Mouse (Mus musculus): ENCODE results near the gene Zc3h4. TPM values are rescaled to one million over a fixed set of nuclear protein-coding genes. Genes with fewer than 3 reads are reported as not detected.

Gene Zc3h4
- polyA plus RNA-seq, 1 experiment from 2014 or later: 20.7 TPM

DNA sequence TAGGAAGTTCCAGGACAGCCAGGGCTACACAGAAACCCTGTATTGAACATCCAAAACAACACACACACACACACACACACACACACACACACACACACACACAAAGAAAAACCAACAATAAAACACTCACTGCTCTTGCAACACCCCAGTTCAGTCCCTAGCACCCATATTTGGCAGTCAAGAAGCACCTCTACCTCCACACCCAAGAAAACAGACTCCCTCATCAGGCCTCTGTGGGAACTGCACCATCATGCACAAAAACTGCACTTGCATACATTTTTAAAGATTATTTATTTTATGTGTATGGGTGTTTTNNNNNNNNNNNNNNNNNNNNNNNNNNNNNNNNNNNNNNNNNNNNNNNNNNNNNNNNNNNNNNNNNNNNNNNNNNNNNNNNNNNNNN lies 40.5 kb downstream of the Zc3h4 start:
- no peak overlapping the region for H3K9ac ChIP-seq (ENCODE audit: low read depth, low read length)
- no peak overlapping the region for H3K27ac ChIP-seq (ENCODE audit: low read depth, low read length)
- no peaks in the 10 kb centered on the region for H3K4me1 ChIP-seq (replicated peaks; ENCODE audit: control insufficient read depth, insufficient read depth, low read length)
- no peak overlapping the region for H3K4me3 ChIP-seq (ENCODE audit: low read depth, low read length)
- H3K9me3 ChIP-seq (ENCODE audit: control insufficient read depth, low read length): no peaks in the 10 kb centered on the region
- no peaks in the 10 kb centered on the region for H3K36me3 ChIP-seq (ENCODE audit: control insufficient read depth, insufficient read depth, low read length)
- no peak for ATAC-seq (ENCODE audit: low FRiP score)
- H3K27me3 ChIP-seq (ENCODE audit: control insufficient read depth, insufficient read depth, low read length): no peaks in the 10 kb centered on the region
- no peak for DNase-seq (ENCODE audit: low spot score)
- H3K4me2 ChIP-seq (replicated peaks; ENCODE audit: low read depth, low read length): no peak overlapping the region

- H3K4me2 ChIP-seq (replicated peaks; ENCODE audit: low read depth, low read length): no peak overlapping the region
- H3K4me3 ChIP-seq (ENCODE audit: low read depth, low read length): no peak overlapping the region
- WGBS: 81% methylated on average over 6 of the region's 6 CpGs
- H3K9me3 ChIP-seq (ENCODE audit: control insufficient read depth, low read length): no peaks in the 10 kb centered on the region
- DNase-seq (ENCODE audit: low spot score) (no peak), ATAC-seq (ENCODE audit: low FRiP score) (no peak)
- no peak overlapping the region for H3K27ac ChIP-seq (ENCODE audit: low read depth, low read length)
- peaks cover 3% of the 10 kb centered on the region; the same call in 1 of the 2 replicates for H3K4me1 ChIP-seq (replicated peaks; ENCODE audit: control insufficient read depth, insufficient read depth, low read length)
- no peak overlapping the region for H3K9ac ChIP-seq (ENCODE audit: low read depth, low read length)
- H3K27me3 ChIP-seq (ENCODE audit: control insufficient read depth, insufficient read depth, low read length): no peaks in the 10 kb centered on the region
- peaks cover 4% of the 10 kb centered on the region; the same call in 1 of the 2 replicates for H3K36me3 ChIP-seq (ENCODE audit: control insufficient read depth, insufficient read depth, low read length)
Measured at GRCm38 (mm10) chr7:16451656-16452055, 50.9 kb downstream of the Zc3h4 start.

GRCm38 (mm10) chr7:16452587-16453073 lies 51.9 kb downstream of the Zc3h4 start, which contains the start of gene Tmem160:
Tmem160 (plus strand) TSS chr7:16452779.
- peak within 1 kb of the TSS; percentile 33; the same call in 1 of the 2 replicates for H3K27ac ChIP-seq (ENCODE audit: low read depth, low read length)
- H3K4me1 ChIP-seq (replicated peaks; ENCODE audit: control insufficient read depth, insufficient read depth, low read length): peaks cover 3% of the 10 kb centered on the region; the same call in 1 of the 2 replicates
- peak; percentile 97 for ATAC-seq (ENCODE audit: low FRiP score)
- peak within 1 kb of the TSS; percentile 48 for H3K9ac ChIP-seq (ENCODE audit: low read depth, low read length)
- H3K4me2 ChIP-seq (replicated peaks; ENCODE audit: low read depth, low read length): peak within 1 kb of the TSS; percentile 87
- 2% methylated on average over 30 of the region's 30 CpGs for WGBS
- H3K9me3 ChIP-seq (ENCODE audit: control insufficient read depth, low read length): no peaks in the 10 kb centered on the region
- peak; percentile 83 for DNase-seq (ENCODE audit: low spot score)
- H3K36me3 ChIP-seq (ENCODE audit: control insufficient read depth, insufficient read depth, low read length): peaks cover 4% of the 10 kb centered on the region; the same call in 1 of the 2 replicates
- H3K27me3 ChIP-seq (ENCODE audit: control insufficient read depth, insufficient read depth, low read length): no peaks in the 10 kb centered on the region
- peak within 1 kb of the TSS; percentile 60 for H3K4me3 ChIP-seq (ENCODE audit: low read depth, low read length)

DNA sequence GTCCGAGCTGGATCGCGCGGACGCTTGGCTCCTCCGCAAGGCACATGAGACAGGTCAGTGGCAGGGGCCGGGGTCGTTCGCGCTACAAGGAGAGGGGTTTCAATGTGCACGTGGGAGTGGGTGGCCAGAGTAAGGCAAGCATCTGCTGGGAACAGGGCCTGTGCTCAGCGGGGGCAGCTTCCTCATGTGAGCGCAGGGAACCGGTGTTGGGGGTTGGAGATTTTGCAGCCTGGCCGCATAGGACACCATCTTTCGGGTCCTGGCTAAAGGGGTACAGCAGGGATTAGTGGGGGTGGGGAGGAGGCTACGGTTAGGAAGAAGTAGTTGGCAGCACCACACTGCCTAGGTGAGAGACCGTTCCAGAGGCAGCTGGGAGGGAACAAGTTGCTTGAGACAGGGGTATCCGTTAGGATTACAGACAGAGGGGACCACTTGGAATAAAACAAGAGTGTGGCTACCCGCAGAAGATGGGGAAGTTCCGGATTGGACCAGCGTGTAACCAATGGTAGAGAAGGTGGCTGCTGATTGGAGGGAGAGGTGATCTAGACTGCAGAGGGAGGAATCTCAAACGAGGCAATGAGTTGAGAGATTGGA lies 52.5 kb downstream of the Zc3h4 start:
- under 1% methylated on average over 20 of the region's 23 CpGs for WGBS
- peak overlapping the region; percentile 87 for H3K4me2 ChIP-seq (replicated peaks; ENCODE audit: low read depth, low read length)
- DNase-seq (ENCODE audit: low spot score) (peak; percentile 67), ATAC-seq (ENCODE audit: low FRiP score) (peak; percentile 87)
- H3K4me1 ChIP-seq (replicated peaks; ENCODE audit: control insufficient read depth, insufficient read depth, low read length): peaks cover 3% of the 10 kb centered on the region; the same call in 1 of the 2 replicates
- H3K36me3 ChIP-seq (ENCODE audit: control insufficient read depth, insufficient read depth, low read length): peaks cover 4% of the 10 kb centered on the region; the same call in 1 of the 2 replicates
- H3K27ac ChIP-seq (ENCODE audit: low read depth, low read length): peak overlapping the region; percentile 33; the same call in 1 of the 2 replicates
- no peaks in the 10 kb centered on the region for H3K27me3 ChIP-seq (ENCODE audit: control insufficient read depth, insufficient read depth, low read length)
- no peaks in the 10 kb centered on the region for H3K9me3 ChIP-seq (ENCODE audit: control insufficient read depth, low read length)
- peak overlapping the region; percentile 48 for H3K9ac ChIP-seq (ENCODE audit: low read depth, low read length)
- H3K4me3 ChIP-seq (ENCODE audit: low read depth, low read length): peak overlapping the region; percentile 60

GRCm38 (mm10) chr7:16455016-16455415 lies 54.3 kb downstream of the Zc3h4 start:
- DNase-seq (ENCODE audit: low spot score): no peak
- Histone ChIP-seq H3K27me3 (ENCODE audit: control insufficient read depth, insufficient read depth, low read length) (no peaks in the 10 kb centered on the region), H3K9me3 (ENCODE audit: control insufficient read depth, low read length) (no peaks in the 10 kb centered on the region), H3K4me3 (ENCODE audit: low read depth, low read length) (no peak overlapping the region), H3K27ac (ENCODE audit: low read depth, low read length) (no peak overlapping the region), H3K9ac (ENCODE audit: low read depth, low read length) (no peak overlapping the region), H3K36me3 (ENCODE audit: control insufficient read depth, insufficient read depth, low read length) (peaks cover 4% of the 10 kb centered on the region; the same call in 1 of the 2 replicates), H3K4me1 (replicated peaks; ENCODE audit: control insufficient read depth, insufficient read depth, low read length) (peaks cover 3% of the 10 kb centered on the region; the same call in 1 of the 2 replicates), H3K4me2 (replicated peaks; ENCODE audit: low read depth, low read length) (no peak overlapping the region)
- 87% methylated on average over 14 of the region's 14 CpGs for WGBS
- ATAC-seq (ENCODE audit: low FRiP score): no peak

GRCm38 (mm10) chr7:16456289-16456688 lies 55.6 kb downstream of the Zc3h4 start:
- no peak for DNase-seq (ENCODE audit: low spot score)
- no peak overlapping the region for H3K4me3 ChIP-seq (ENCODE audit: low read depth, low read length)
- peaks cover 3% of the 10 kb centered on the region; the same call in 1 of the 2 replicates for H3K4me1 ChIP-seq (replicated peaks; ENCODE audit: control insufficient read depth, insufficient read depth, low read length)
- no peaks in the 10 kb centered on the region for H3K9me3 ChIP-seq (ENCODE audit: control insufficient read depth, low read length)
- WGBS: 87% methylated on average over 5 of the region's 5 CpGs
- H3K9ac ChIP-seq (ENCODE audit: low read depth, low read length): no peak overlapping the region
- no peaks in the 10 kb centered on the region for H3K27me3 ChIP-seq (ENCODE audit: control insufficient read depth, insufficient read depth, low read length)
- peaks cover 4% of the 10 kb centered on the region; the same call in 1 of the 2 replicates for H3K36me3 ChIP-seq (ENCODE audit: control insufficient read depth, insufficient read depth, low read length)
- no peak overlapping the region for H3K27ac ChIP-seq (ENCODE audit: low read depth, low read length)
- no peak overlapping the region for H3K4me2 ChIP-seq (replicated peaks; ENCODE audit: low read depth, low read length)
- no peak for ATAC-seq (ENCODE audit: low FRiP score)

DNA sequence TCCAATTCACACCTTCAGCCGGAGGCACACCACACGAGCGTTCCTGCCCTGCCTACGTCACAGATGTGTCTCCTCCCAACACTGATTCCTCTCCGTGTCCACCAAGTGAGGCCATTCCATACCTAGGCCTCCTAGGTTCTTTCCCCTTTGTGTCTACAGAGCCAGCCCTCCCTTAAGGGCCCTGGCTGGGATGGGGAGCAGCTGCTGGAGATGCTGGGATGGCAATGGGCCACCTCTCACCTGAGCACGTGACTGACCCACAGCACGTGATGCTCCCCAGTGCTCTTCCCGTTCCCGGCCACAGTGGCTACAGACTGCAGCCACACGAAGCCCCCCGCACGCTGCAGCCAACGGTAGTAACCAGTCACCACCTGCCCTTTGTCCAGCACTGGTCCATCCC lies 59.9 kb downstream of the Zc3h4 start:
- no peaks in the 10 kb centered on the region for H3K27me3 ChIP-seq (ENCODE audit: control insufficient read depth, insufficient read depth, low read length)
- no peak overlapping the region for H3K4me2 ChIP-seq (replicated peaks; ENCODE audit: low read depth, low read length)
- WGBS: 68% methylated on average over 13 of the region's 13 CpGs
- no peaks in the 10 kb centered on the region for H3K9me3 ChIP-seq (ENCODE audit: control insufficient read depth, low read length)
- no peaks in the 10 kb centered on the region for H3K36me3 ChIP-seq (ENCODE audit: control insufficient read depth, insufficient read depth, low read length)
- DNase-seq (ENCODE audit: low spot score) (no peak), ATAC-seq (ENCODE audit: low FRiP score) (no peak)
- H3K4me1 ChIP-seq (replicated peaks; ENCODE audit: control insufficient read depth, insufficient read depth, low read length): no peaks in the 10 kb centered on the region
- H3K9ac ChIP-seq (ENCODE audit: low read depth, low read length): no peak overlapping the region
- H3K4me3 ChIP-seq (ENCODE audit: low read depth, low read length): no peak overlapping the region
- H3K27ac ChIP-seq (ENCODE audit: low read depth, low read length): no peak overlapping the region

DNA sequence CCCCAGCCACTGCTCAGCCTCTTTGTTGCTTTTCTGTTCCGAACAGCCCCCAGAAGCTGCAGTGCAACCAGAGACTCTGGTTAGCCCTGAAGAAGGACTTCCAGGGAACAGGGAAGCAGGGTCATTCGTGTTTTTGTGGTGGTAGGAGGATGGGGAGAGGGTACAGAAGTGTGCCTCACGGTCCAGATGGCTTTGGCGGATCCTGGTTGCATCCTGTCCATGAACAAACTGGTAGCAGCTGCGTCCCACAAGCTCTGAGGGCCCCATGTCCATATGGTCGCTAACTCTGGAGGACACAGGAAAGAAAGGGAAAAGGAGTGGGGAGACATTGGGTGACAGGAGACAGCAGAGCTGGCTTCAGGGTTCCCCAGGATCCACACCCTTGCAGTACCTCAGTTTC lies 60.4 kb downstream of the Zc3h4 start:
- Histone ChIP-seq H3K4me3 (ENCODE audit: low read depth, low read length) (no peak overlapping the region), H3K36me3 (ENCODE audit: control insufficient read depth, insufficient read depth, low read length) (no peaks in the 10 kb centered on the region), H3K4me2 (replicated peaks; ENCODE audit: low read depth, low read length) (no peak overlapping the region), H3K9ac (ENCODE audit: low read depth, low read length) (no peak overlapping the region), H3K27me3 (ENCODE audit: control insufficient read depth, insufficient read depth, low read length) (no peaks in the 10 kb centered on the region), H3K27ac (ENCODE audit: low read depth, low read length) (no peak overlapping the region), H3K9me3 (ENCODE audit: control insufficient read depth, low read length) (no peaks in the 10 kb centered on the region), H3K4me1 (replicated peaks; ENCODE audit: control insufficient read depth, insufficient read depth, low read length) (no peaks in the 10 kb centered on the region)
- WGBS: 57% methylated on average over 6 of the region's 6 CpGs
- DNase-seq (ENCODE audit: low spot score): no peak
- ATAC-seq (ENCODE audit: low FRiP score): no peak

DNA sequence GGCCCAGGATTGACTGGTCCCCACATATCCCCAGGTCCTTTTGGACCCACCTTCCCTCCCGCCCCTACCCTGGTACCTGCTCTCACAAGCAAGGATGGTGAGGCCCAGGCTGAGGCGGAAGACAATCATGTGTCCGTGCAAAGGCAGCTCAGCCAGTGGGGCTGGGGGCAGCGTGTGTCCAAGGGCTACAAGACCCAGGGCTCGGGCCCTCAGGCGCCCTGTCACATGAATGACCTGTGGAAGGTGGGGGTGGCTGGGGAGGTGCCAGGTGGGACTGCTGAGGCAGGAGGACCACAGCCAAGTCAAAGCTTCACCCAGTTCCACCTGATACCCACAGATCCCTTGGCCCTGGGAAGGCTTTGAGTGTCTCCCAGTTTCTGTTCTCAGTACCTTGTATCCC lies 61.0 kb downstream of the Zc3h4 start:
- DNase-seq (ENCODE audit: low spot score) (no peak), ATAC-seq (ENCODE audit: low FRiP score) (no peak)
- H3K4me3 ChIP-seq (ENCODE audit: low read depth, low read length): no peak overlapping the region
- H3K27me3 ChIP-seq (ENCODE audit: control insufficient read depth, insufficient read depth, low read length): no peaks in the 10 kb centered on the region
- H3K9ac ChIP-seq (ENCODE audit: low read depth, low read length): no peak overlapping the region
- H3K36me3 ChIP-seq (ENCODE audit: control insufficient read depth, insufficient read depth, low read length): no peaks in the 10 kb centered on the region
- no peaks in the 10 kb centered on the region for H3K4me1 ChIP-seq (replicated peaks; ENCODE audit: control insufficient read depth, insufficient read depth, low read length)
- H3K27ac ChIP-seq (ENCODE audit: low read depth, low read length): no peak overlapping the region
- 84% methylated on average over 6 of the region's 6 CpGs for whole genome bisulfite sequencing
- no peaks in the 10 kb centered on the region for H3K9me3 ChIP-seq (ENCODE audit: control insufficient read depth, low read length)
- no peak overlapping the region for H3K4me2 ChIP-seq (replicated peaks; ENCODE audit: low read depth, low read length)
